Mouse (Mus musculus): ENCODE results near the gene Sorbs2. TPM values are rescaled to one million over a fixed set of nuclear protein-coding genes. Genes with fewer than 3 reads are reported as not detected.

Sorbs2 gene
- 42.9 and 43.2 TPM in 2 replicates for polyA plus RNA-seq (2015; fragmentation: Nextera tagmentation; extraction: Ambion mirVana)

DNA sequence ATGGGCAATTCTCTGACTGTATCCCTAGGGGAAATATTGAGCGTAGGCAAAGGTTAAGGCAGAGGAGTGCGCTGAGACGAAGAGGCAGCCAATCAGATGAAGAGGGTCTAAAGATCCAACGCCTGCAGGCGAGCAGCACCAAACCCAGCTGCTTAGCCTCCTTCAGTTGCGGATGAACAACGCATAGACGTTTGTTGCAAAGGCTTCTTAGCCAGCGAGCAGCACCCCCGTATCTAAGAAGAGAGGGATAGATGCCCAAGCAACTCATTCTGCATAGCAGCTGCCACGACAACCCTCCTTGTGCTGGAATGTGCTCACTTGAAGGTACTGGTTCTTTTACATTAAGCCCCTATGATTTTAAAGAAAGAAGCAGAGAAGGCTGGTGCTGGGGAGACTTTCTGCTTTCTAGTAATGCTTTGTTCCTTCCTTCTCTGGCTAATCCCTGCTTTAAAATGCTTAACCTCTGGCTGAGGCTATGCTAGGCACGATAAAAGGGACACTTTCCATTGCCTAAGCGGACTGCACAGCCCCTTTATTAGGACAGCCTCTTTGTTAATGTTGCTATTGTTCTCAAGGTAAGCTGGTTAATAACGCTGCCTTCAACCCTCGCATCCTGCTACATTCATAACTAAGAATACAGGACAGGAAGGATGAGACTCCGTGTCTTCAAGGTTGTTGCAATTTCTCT is at the start of gene Sorbs2:
Gene Sorbs2, plus strand, starts transcription at position 155 of the 688 bp plus-strand sequence.
- Histone ChIP-seq H3K9ac (no peak within 1 kb of the TSS), H3K4me3 (replicated peaks) (peak within 1 kb of the TSS; percentile 12; the same call in 1 of the 2 replicates), H3K27me3 (no peaks in the 10 kb centered on the region), H3K4me2 (peak within 1 kb of the TSS; percentile 50), H3K4me1 (peaks cover 7% of the 10 kb centered on the region), H3K27ac (no peak within 1 kb of the TSS), H3K9me3 (replicated peaks) (no peaks in the 10 kb centered on the region), H3K36me3 (no peaks in the 10 kb centered on the region)
- WGBS = 25% methylated on average over 16 of the region's 16 CpGs
- ATAC-seq (replicated peaks; ENCODE audit: low FRiP score) = no peak

DNA sequence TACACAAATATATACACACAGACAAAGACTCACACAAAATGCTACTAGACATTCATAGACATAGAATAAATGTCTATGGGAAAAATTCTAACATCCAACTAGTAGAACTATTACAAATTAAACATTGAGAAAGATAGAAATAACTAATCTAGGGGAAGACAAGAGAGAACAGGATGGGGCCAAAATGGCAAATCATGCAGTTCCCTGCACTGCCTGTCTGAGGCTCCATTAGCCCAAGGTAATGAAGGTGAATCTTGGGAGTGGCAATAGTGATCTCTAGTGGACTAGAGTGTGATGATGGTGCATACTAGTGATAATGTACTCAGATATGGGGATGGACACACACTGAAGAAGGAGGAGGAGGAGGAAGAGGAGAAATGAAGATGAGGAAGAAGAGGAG is 49.7 kb upstream of the Sorbs2 start:
- Histone ChIP-seq H3K36me3 (no peaks in the 10 kb centered on the region), H3K9ac (no peak overlapping the region), H3K4me1 (no peaks in the 10 kb centered on the region), H3K9me3 (replicated peaks) (no peaks in the 10 kb centered on the region), H3K4me2 (no peak overlapping the region), H3K4me3 (replicated peaks) (no peak overlapping the region), H3K27ac (no peak overlapping the region), H3K27me3 (no peaks in the 10 kb centered on the region)
- ATAC-seq (replicated peaks; ENCODE audit: low FRiP score) = no peak

DNA sequence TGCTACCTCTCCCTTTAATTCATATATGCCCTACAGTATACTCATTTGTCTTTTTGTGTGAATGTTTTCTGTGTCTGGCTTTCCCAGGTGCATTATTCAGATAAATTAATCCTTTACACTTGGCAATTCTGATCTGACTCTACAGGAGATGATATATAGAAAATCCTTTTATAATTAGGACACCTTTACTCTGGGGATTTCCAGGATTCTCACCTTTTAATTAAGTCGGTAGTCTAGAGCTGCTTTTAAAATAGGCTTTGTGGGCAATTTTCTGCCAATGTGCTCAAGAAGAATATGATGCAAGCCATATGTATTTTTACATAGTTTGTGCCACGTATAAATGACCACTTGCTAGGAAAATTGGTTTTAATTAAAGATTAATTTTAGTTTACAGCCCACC is 38.6 kb upstream of the Sorbs2 start:
- Histone ChIP-seq H3K27me3 (no peaks in the 10 kb centered on the region), H3K36me3 (no peaks in the 10 kb centered on the region), H3K9ac (no peak overlapping the region), H3K4me3 (replicated peaks) (no peak overlapping the region), H3K9me3 (replicated peaks) (no peaks in the 10 kb centered on the region), H3K4me1 (no peaks in the 10 kb centered on the region), H3K27ac (no peak overlapping the region; the same call in 1 of the 2 replicates), H3K4me2 (no peak overlapping the region)
- WGBS = 85% methylated on average over 2 of the region's 2 CpGs
- ATAC-seq (replicated peaks; ENCODE audit: low FRiP score) = no peak

DNA sequence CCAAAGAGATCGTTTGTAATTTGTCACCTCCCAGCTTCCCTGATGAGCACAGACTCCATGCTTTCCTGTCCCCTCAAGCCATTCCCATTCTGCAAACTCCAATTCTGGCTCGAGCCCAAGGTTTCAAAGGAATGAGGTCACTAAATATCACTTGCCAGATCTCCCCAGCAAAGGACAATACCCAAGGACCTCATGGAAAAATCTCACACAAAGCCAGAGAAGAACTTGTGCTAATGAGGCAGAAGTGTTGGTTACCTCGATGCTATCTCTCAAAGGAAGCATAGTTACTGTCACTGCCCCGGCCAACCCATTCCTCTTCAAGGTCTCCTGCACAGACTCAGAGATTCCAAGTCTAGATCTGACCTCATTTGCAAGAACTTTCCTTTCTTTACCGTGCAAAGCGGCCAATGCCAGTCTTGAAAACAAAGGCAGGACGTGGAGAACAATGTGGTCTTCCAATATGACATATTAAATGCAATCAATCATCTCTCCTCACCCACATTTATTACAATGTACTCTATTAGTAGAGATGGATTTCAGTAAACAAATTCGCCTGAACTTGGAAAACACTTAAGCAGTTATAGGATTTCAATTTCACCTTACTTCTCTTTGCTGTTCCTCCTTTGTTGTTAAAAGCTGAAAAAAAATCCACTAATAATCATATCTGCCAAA is 37.9 kb upstream of the Sorbs2 start:
- ATAC-seq (replicated peaks; ENCODE audit: low FRiP score) = peak; percentile 36; the same call in 1 of the 2 replicates
- Histone ChIP-seq H3K4me2 (no peak overlapping the region), H3K9me3 (replicated peaks) (no peaks in the 10 kb centered on the region), H3K4me1 (no peaks in the 10 kb centered on the region), H3K36me3 (no peaks in the 10 kb centered on the region), H3K27ac (peak overlapping the region; percentile 4; the same call in 1 of the 2 replicates), H3K27me3 (no peaks in the 10 kb centered on the region), H3K9ac (no peak overlapping the region), H3K4me3 (replicated peaks) (no peak overlapping the region)
- WGBS = 65% methylated on average over 8 of the region's 8 CpGs

DNA sequence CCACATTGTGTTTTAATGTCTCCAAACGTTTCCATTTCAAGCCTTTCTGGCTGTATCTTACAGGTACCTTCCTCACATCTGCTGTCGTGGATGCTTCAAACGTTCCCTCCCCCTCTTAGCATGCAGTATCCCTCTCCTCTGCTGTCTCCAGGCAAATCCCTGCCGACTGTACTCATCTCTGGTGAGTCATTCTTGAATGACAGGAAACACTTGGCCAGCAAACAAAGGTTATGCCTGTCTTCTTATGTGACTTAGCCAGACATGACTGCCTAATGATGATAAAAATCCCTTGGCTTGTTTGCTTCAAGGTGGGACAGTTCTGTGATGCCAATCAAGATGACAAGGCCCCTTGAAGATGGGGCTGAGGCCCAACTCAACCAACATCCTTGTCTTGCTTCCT is 26.7 kb upstream of the Sorbs2 start:
- H3K4me1 ChIP-seq = no peaks in the 10 kb centered on the region
- no peaks in the 10 kb centered on the region for H3K27me3 ChIP-seq
- H3K4me3 ChIP-seq (replicated peaks) = no peak overlapping the region
- no peaks in the 10 kb centered on the region for H3K36me3 ChIP-seq
- no peak for ATAC-seq (replicated peaks; ENCODE audit: low FRiP score)
- no peak overlapping the region for H3K4me2 ChIP-seq
- H3K9me3 ChIP-seq (replicated peaks) = no peaks in the 10 kb centered on the region
- H3K9ac ChIP-seq = no peak overlapping the region
- 69% methylated on average over 4 of the region's 4 CpGs for WGBS
- H3K27ac ChIP-seq = no peak overlapping the region

DNA sequence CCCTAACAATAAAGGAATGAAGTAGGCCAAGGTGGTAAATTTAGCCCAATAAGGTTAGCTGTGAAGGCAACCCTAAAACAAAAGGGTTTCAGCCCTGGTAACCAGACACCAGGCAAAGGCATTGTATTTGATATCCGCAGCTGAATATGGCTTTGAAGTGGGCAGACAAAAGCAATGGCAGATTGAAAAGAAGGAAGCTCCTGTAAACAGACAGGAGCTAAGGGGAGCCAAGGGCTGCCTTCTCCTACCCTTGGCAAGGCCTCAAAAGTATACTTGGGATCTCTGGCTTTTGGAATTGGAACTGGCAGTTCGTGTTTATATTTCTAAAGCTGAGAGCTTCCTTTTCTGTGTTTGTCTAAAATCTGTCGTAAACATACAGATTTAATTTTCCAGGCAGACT is 21.3 kb upstream of the Sorbs2 start:
- H3K9me3 ChIP-seq (replicated peaks) = no peaks in the 10 kb centered on the region
- H3K27me3 ChIP-seq = no peaks in the 10 kb centered on the region
- H3K9ac ChIP-seq = no peak overlapping the region
- no peaks in the 10 kb centered on the region for H3K4me1 ChIP-seq
- 81% methylated on average over 3 of the region's 3 CpGs for WGBS
- H3K4me3 ChIP-seq (replicated peaks) = no peak overlapping the region
- H3K4me2 ChIP-seq = no peak overlapping the region
- no peak overlapping the region for H3K27ac ChIP-seq
- H3K36me3 ChIP-seq = no peaks in the 10 kb centered on the region
- ATAC-seq (replicated peaks; ENCODE audit: low FRiP score) = no peak

DNA sequence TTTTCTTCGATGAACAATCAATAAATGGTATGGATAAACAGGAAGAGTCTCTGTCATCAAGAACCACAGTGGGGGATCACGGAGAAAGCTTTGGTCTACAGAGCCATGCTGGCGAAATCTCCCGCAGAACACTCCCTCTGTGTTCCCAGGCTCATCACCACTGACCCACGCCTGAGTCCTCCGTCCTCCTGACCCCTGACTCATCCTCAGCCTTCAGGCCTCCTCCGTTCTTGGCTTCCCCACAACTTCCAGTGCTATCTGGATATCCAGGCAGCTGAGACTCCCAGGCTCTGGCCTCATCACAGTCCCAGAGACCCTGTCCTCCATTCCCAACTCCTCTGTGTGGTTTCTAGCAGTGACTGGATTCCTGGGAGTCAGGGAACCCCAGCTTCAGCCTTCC is 3.6 kb upstream of the Sorbs2 start:
- Histone ChIP-seq H3K36me3 (no peaks in the 10 kb centered on the region), H3K27me3 (no peaks in the 10 kb centered on the region), H3K9ac (no peak overlapping the region), H3K4me1 (peaks cover 7% of the 10 kb centered on the region), H3K9me3 (replicated peaks) (no peaks in the 10 kb centered on the region), H3K4me2 (no peak overlapping the region), H3K27ac (no peak overlapping the region), H3K4me3 (replicated peaks) (no peak overlapping the region)
- 72% methylated on average over 7 of the region's 7 CpGs for WGBS
- ATAC-seq (replicated peaks; ENCODE audit: low FRiP score) = no peak

DNA sequence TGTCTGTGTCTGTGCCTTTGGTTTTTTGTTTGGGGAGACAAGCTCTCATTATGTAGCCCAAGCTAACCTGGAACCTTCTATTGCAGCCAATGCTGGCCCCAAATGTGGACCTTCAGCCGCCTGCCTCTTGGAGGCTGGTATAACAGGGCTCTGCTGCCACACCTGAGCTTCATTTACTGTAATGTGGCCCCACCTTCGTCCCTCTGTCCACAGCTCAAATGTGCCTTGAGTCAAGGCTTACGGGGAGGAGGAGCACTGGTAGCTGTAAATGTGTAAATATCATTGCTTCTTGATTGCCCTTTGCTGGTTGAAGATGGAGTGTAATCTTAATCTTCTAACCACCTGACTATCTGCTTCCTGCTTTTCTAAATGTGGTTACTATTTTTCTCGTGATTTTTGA is 1.2 kb upstream of the Sorbs2 start:
- no peak for ATAC-seq (replicated peaks; ENCODE audit: low FRiP score)
- no peak overlapping the region for H3K4me3 ChIP-seq (replicated peaks)
- WGBS = 75% methylated on average over 4 of the region's 4 CpGs

DNA sequence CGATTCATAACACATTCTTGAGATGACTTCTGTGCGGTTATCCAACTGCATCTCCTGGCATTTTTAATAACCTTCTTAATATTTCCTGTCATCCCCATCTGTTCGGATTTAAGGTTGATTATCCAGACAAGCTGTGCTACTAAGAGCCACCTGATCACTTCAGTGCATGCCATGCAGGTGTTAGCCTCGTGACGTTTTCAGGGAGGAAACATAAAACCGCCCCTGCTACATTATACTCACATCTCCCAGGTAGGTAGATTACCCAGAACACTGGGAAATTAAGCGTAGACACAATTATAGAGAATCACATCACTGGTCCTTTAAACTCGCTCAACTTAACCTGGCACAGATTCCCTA is 333 bp upstream of the Sorbs2 start:
- Histone ChIP-seq H3K4me2 (peak overlapping the region; percentile 50), H3K9me3 (replicated peaks) (no peaks in the 10 kb centered on the region), H3K36me3 (no peaks in the 10 kb centered on the region), H3K9ac (no peak overlapping the region), H3K4me1 (peaks cover 7% of the 10 kb centered on the region), H3K4me3 (replicated peaks) (peak overlapping the region; percentile 12; the same call in 1 of the 2 replicates), H3K27ac (no peak overlapping the region), H3K27me3 (no peaks in the 10 kb centered on the region)
- 59% methylated on average over 8 of the region's 8 CpGs for WGBS
- ATAC-seq (replicated peaks; ENCODE audit: low FRiP score) = no peak

More for the DNA sequence above, 1.2 kb upstream of the Sorbs2 start:
- Histone ChIP-seq H3K27ac (no peak overlapping the region), H3K9me3 (replicated peaks) (no peaks in the 10 kb centered on the region), H3K4me1 (peaks cover 7% of the 10 kb centered on the region), H3K9ac (no peak overlapping the region), H3K36me3 (no peaks in the 10 kb centered on the region), H3K4me2 (no peak overlapping the region), H3K27me3 (no peaks in the 10 kb centered on the region)

DNA sequence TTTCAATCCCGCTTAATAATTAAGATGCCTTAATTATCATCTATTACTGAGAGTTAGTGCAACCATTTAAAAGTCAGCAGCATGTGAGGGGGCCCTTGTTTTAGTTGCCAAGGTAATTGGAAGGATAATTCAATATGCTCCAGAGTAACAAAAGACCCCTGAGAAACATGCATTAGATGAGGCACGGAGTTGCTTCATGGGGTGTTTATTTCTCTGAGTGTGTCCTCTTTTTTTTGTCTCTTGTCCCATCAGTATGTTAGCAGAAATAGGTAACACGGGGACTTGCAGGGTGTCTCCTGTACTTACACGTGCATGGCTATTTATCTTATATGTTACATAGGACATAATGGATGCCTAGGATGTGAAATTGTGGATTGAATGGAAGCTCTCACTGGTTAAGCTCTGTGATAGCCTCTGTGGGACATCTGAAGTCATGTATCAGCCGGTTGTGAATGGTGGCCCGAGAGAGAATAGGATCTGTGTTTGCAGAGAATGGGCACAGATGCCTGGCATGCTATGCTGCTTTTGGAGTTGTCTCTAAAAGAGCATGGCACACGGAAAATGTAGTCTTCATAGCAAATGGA is 1.0 kb downstream of the Sorbs2 start:
- 79% methylated on average over 7 of the region's 7 CpGs for WGBS
- H3K4me3 ChIP-seq (replicated peaks) = no peak overlapping the region

DNA sequence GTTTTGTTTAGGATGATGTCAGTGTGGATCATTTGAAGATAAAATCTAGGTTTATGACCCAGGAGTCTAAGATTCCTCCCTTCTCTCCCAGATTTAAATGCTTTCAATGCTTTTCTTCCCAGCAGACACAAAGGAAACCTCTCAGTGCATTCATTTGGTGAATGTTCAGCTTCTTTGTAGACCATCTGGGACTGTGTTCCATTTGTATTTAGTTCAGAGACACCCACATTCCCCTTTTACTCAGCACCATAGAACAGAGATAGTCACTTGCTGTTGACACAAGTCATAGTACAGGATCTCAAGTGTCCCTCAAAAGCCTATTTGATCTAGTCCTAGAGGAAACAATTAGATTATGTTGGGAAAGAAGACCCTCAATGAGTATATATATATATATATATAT is 4.8 kb downstream of the Sorbs2 start:
- H3K27ac ChIP-seq = no peak overlapping the region
- ATAC-seq (replicated peaks; ENCODE audit: low FRiP score) = no peak
- H3K4me3 ChIP-seq (replicated peaks) = no peak overlapping the region
- no peaks in the 10 kb centered on the region for H3K27me3 ChIP-seq
- H3K9me3 ChIP-seq (replicated peaks) = no peaks in the 10 kb centered on the region
- H3K9ac ChIP-seq = no peak overlapping the region
- no peaks in the 10 kb centered on the region for H3K36me3 ChIP-seq
- no peak overlapping the region for H3K4me2 ChIP-seq
- peaks cover 7% of the 10 kb centered on the region for H3K4me1 ChIP-seq

More for the DNA sequence above, 1.0 kb downstream of the Sorbs2 start:
- Histone ChIP-seq H3K9me3 (replicated peaks) (no peaks in the 10 kb centered on the region), H3K9ac (no peak overlapping the region), H3K4me2 (no peak overlapping the region), H3K27me3 (no peaks in the 10 kb centered on the region), H3K27ac (no peak overlapping the region), H3K36me3 (no peaks in the 10 kb centered on the region), H3K4me1 (peaks cover 7% of the 10 kb centered on the region)
- ATAC-seq (replicated peaks; ENCODE audit: low FRiP score) = no peak

DNA sequence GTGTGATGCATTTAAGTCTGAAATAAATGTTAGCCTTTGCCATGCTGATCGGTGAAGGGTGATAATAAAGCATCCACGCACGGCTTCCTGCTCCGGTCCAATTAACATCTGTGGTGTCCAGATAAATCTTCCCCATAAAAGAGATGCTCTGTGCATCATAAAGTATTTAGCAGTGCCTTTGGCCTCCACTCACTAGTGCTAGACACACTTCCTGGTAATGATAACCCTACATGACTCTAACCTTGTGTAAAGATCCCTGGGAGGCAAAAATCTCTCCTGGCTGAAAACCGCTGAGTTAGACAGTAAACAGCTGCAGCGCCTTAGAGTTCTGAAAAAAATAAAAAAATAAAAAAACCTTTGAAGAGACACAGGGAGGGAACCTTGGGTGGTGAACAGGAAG is 14.0 kb downstream of the Sorbs2 start:
- no peak overlapping the region for H3K4me2 ChIP-seq
- ATAC-seq (replicated peaks; ENCODE audit: low FRiP score) = peak; percentile 93

More for the DNA sequence above, 14.0 kb downstream of the Sorbs2 start:
- WGBS = 11% methylated on average over 6 of the region's 6 CpGs
- H3K9ac ChIP-seq = no peak overlapping the region
- no peaks in the 10 kb centered on the region for H3K9me3 ChIP-seq (replicated peaks)
- H3K36me3 ChIP-seq = no peaks in the 10 kb centered on the region
- H3K4me1 ChIP-seq = peaks cover 13% of the 10 kb centered on the region
- no peaks in the 10 kb centered on the region for H3K27me3 ChIP-seq
- H3K4me3 ChIP-seq (replicated peaks) = no peak overlapping the region
- peak overlapping the region; percentile 71 for H3K27ac ChIP-seq
